Mouse (Mus musculus) hindbrain, embryonic 10.5 days (tissue): ENCODE results near the gene Vmn2r34. TPM values are rescaled to one million over a fixed set of nuclear protein-coding genes. Genes with fewer than 3 reads are reported as not detected.
"Not testable (repeated sequence)": the region's sequence is repeated elsewhere in the genome, so short reads cannot be mapped to it uniquely, and the experiment has no call there.

Experiments used
- DNase-seq: peaks from one replicate; pipeline ENCODE4 v3.0.0-alpha.2; 2017; ENCODE audit warnings: low spot score
- H3K27ac ChIP-seq: fragments of 300-500 bp; sonication (generic); 2 replicates; pipeline ENCODE4 v1.5.1; 2016; ENCODE audit warnings: mild to moderate bottlenecking, moderate library complexity
- H3K27me3 ChIP-seq: fragments of 300-500 bp; sonication (generic); 2 replicates; pipeline ENCODE4 v1.6.1; 2016; ENCODE audit warnings: mild to moderate bottlenecking; ENCODE audit not compliant: poor library complexity, insufficient read depth, severe bottlenecking
- H3K36me3 ChIP-seq: fragments of 300-500 bp; sonication (generic); 2 replicates; pipeline ENCODE4 v1.6.1; 2016; ENCODE audit warnings: mild to moderate bottlenecking, moderate library complexity
- H3K4me1 ChIP-seq: fragments of 300-500 bp; sonication (generic); replicated peaks from 2 replicates; pipeline ENCODE4 v1.6.1; 2016; ENCODE audit warnings: mild to moderate bottlenecking
- H3K4me3 ChIP-seq: fragments of 300-500 bp; sonication (generic); 2 replicates; pipeline ENCODE4 v1.5.1; 2016; ENCODE audit warnings: mild to moderate bottlenecking, moderate library complexity
- H3K9me3 ChIP-seq: fragments of 300-500 bp; sonication (generic); 2 replicates; pipeline ENCODE4 v1.6.1; 2016; ENCODE audit warnings: mild to moderate bottlenecking, moderate library complexity
- WGBS: fragments of 180-500 bp; shearing (Covaris S2); methylation state at CpG from one replicate; pipeline ENCODE4 v1.1.7; 2016; 5-methylcytosine and 5-hydroxymethylcytosine counted together
- polyA plus RNA-seq: library from polyadenylated mRNA; unstranded; fragments of >200 nt; fragmentation: Nextera tagmentation; extraction: Ambion mirVana; gene quantifications from 2 replicates; pipeline ENCODE4 v1.2.1, GENCODE M21; 2016

Vmn2r34 gene
- not detected in 2 replicates for polyA plus RNA-seq

DNA sequence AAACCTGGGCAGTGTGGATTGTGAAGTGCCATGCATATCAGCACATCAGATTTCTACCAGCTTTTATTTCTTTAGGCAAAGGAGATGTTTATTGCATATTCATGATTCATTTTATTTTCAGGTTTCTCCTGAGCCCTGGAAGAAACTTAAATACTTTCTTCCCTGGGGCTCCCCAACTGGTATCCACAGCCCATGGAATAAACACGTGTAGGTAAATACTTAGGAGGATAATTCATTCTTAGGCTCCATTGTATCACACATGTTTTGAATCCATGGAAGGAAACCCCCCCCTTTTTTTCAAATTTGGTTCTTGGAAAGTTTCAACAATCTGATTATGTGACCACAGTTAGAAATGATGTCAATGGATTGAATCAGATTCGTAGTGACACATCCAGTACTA lies at the start of gene Vmn2r34:
Gene Vmn2r34 (minus strand): TSS at position 101 of the 400 bp plus-strand sequence.
- not testable (repeated sequence) for H3K4me3 ChIP-seq, H3K9me3 ChIP-seq, H3K4me1 ChIP-seq, H3K27ac ChIP-seq, DNase-seq, H3K27me3 ChIP-seq, H3K36me3 ChIP-seq
- WGBS, result 72% methylated on average over 2 of the region's 2 CpGs

DNA sequence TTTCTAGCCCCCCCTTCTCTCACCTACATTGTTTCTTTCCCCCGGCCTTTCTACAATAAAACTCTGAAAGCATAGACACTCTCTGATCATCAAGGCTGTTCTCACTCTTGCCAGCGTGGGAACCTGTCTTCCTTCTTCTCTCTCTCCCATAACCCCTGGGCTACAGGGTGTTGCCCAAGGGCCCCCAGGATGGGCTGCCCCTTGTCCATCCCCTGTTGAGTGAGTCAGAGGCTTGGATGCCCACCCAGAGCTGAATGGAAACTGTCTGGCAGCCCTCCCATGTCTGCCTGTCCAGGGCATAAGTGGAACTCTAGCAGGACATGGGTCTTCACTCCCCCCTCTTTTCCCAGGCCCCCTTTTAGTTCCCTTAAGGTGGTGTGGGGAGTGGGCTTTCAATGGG lies 15.3 kb downstream of the Vmn2r34 start:
- not testable (repeated sequence) for DNase-seq, H3K9me3 ChIP-seq, H3K27ac ChIP-seq, H3K4me1 ChIP-seq, H3K27me3 ChIP-seq, H3K4me3 ChIP-seq, H3K36me3 ChIP-seq
- 78% methylated on average over 2 of the region's 2 CpGs for WGBS

Other genes with a start within 250 kb of the Vmn2r34 start
- not detected in 2 replicates for gene Vmn2r32, start 209.5 kb downstream of the Vmn2r34 start, polyA plus RNA-seq
- not detected in 2 replicates for gene Vmn2r33, start 122.7 kb downstream of the Vmn2r34 start, polyA plus RNA-seq
- gene Vmn2r35, start 130.4 kb upstream of the Vmn2r34 start, polyA plus RNA-seq, result not detected in 2 replicates
- gene Vmn2r36, start 213.0 kb upstream of the Vmn2r34 start, polyA plus RNA-seq, result not detected in 2 replicates